Mouse (Mus musculus) kidney, adult 11 months (tissue): Measurements from ENCODE around the gene Olfr824.
"Not testable (repeated sequence)": the region's sequence is repeated elsewhere in the genome, so short reads cannot be mapped to it uniquely, and the experiment has no call there.

Source experiments
- DNase-seq: peaks from one replicate; pipeline ENCODE4 v3.0.0; 2022

Gene Olfr824

DNA sequence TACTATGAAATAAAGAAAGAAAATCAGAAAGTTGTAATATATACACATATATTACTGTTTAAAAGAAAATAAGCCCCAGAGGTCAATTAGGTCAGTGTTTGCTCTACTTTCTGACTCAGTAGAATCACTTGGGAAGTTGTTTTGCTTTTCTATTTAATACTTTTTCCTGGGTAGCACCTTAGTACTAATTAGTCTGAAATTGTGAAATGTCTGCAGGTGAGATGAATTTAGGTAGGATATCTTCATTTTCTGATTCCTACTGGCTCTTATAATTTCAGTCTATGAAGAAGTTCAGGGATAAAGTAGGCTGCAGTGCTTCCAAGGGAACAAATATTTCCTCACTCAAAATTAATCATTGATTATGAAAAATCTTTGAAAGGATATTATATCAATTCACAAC is at the start of gene Olfr824:
Olfr824 (minus strand) TSS at position 101 of the 400 bp plus-strand sequence.
- DNase-seq, result not testable (repeated sequence)

- DNase-seq, result no peak
Observed at GRCm38 (mm10) chr10:130166666-130167065, 36.9 kb upstream of the Olfr824 start, which contains the start of gene Olfr825. TSS of gene Olfr825 (minus strand) at chr10:130166766.

DNA sequence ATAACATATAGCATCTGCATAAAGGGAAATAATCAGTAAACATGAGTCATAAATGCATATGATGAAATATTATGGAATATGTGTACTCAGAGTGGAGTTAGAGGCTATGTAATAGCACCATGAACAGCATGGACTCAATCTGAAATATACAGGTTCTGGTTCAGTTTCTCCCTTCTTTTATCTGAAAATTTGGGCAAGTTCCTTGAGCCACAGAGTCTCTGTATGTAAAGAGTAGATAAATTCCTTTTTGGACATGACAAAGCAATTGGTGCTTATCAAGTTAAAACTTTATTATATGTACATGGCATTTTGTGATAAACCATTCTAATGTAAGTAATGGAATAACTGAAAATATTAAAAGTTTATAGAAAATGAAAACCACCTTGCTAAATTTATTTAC is 35.4 kb upstream of the Olfr824 start:
- DNase-seq, result no peak

DNA sequence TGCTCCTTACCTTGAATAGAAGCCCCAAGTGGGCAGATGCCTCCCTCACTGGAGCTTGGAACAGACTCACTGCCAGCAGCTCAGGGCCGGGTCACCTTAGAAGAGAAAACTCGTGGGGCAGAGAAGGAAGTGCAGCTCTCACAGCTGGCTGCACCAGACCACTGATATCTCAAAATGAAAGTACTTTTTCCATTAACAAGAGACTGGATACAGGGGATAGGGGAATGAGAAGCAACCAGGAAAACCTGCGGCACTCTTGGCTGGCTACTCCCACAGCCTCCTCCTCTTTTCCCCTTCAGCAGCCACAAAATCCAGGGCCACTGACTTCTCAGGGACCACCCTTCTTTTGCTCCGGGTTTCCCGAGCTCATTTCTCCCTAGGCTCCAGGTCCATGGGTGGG is 14.3 kb upstream of the Olfr824 start:
- no peak for DNase-seq

- DNase-seq, result not testable (repeated sequence)
Observed at GRCm38 (mm10) chr10:130142481-130142880, 12.7 kb upstream of the Olfr824 start.

GRCm38 (mm10) chr10:130134811-130135210 is 5.0 kb upstream of the Olfr824 start:
- no peak for DNase-seq

GRCm38 (mm10) chr10:130116045-130116444 is 13.8 kb downstream of the Olfr824 start:
- not testable (repeated sequence) for DNase-seq

GRCm38 (mm10) chr10:130115283-130115682 is 14.5 kb downstream of the Olfr824 start, which contains the start of gene Olfr823:
TSS of gene Olfr823 (minus strand) at chr10:130115383.
- not testable (repeated sequence) for DNase-seq

DNA sequence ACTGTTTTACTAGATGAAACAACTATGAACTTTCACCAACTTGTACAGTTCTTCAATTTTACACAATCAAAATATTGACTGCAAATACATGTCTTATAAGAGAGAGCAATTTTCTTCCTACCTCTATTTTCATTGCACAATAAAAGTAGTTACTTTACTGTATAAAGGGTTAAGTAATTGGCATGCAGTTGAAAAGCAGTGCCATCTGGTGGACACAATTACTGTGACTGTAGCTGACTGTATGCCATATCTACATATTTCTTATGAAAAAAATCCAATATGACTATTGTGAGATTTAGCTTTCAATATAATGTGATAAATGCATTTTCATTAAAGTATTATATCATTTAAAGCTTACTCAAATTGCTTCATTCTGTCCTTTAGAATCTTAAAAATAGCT is 33.7 kb downstream of the Olfr824 start:
- no peak for DNase-seq

GRCm38 (mm10) chr10:130092838-130093440 is 36.9 kb downstream of the Olfr824 start:
- DNase-seq, result no peak
